Mouse (Mus musculus) liver, embryonic 14.5 days (tissue): ENCODE data around the gene Dcun1d2. TPM values are rescaled to one million over a fixed set of nuclear protein-coding genes. Genes with fewer than 3 reads are reported as not detected.
A peak's percentile ranks its signal among the peaks of the same experiment; 100 is the strongest.

Experiments used
- ATAC-seq: fragments of 200-750 bp; cut with Nextera tagmentation; 2 replicates; pipeline ENCODE4 v1.8.0; 2017; ENCODE audit warnings: moderate number of reproducible peaks, mild to moderate bottlenecking, moderate library complexity; ENCODE audit not compliant: insufficient read depth
- DNase-seq, 3 experiments: peaks; one replicate each; pipeline ENCODE4 v3.0.0-alpha.2; 2012 to 2013; ENCODE audit warnings: low read depth in 3 of 3, low spot score in 3 of 3
- H3K27ac ChIP-seq: fragments of 300-500 bp; sonication (generic); 2 replicates; pipeline ENCODE4 v1.5.1; 2014; ENCODE audit warnings: moderate library complexity, mild to moderate bottlenecking, control low read depth, inconsistent platforms
- H3K27me3 ChIP-seq: fragments of 300-500 bp; sonication (generic); 2 replicates; pipeline ENCODE4 v1.6.1; 2014; ENCODE audit warnings: mild to moderate bottlenecking, low read length, moderate library complexity; ENCODE audit not compliant: control insufficient read depth, insufficient read depth
- H3K36me3 ChIP-seq: fragments of 300-500 bp; sonication (generic); replicated peaks from 2 replicates; pipeline ENCODE4 v1.6.1; 2014; ENCODE audit warnings: low read depth; ENCODE audit not compliant: control insufficient read depth, insufficient read depth
- H3K4me1 ChIP-seq, 2 experiments: fragments of 200-500 bp in 1 of 2; fragments of 300-500 bp in 1 of 2; sonication (generic) in 1 of 2; replicated peaks; 2 replicates each; pipeline ENCODE4 v1.6.1; 2012 to 2014; ENCODE audit warnings: antibody characterized with exemption in 1 of 2, inconsistent platforms in 1 of 2, low read length in 1 of 2; ENCODE audit not compliant: control insufficient read depth in 2 of 2, insufficient read depth in 2 of 2
- H3K4me2 ChIP-seq: fragments of 300-500 bp; sonication (generic); 2 replicates; pipeline ENCODE4 v1.6.1; 2014; ENCODE audit warnings: low read depth, mild to moderate bottlenecking, control low read depth, moderate library complexity
- H3K4me3 ChIP-seq, 2 experiments: fragments of 200-500 bp in 1 of 2; fragments of 300-500 bp in 1 of 2; sonication (generic) in 1 of 2; 2 replicates each; pipeline ENCODE4 v1.5.1; 2012 to 2014; ENCODE audit warnings: low read depth in 2 of 2, low read length in 2 of 2, mild to moderate bottlenecking in 2 of 2, control low read depth in 1 of 2, inconsistent platforms in 1 of 2, moderate library complexity in 1 of 2; ENCODE audit not compliant: insufficient read depth in 1 of 2
- H3K9ac ChIP-seq: fragments of 300-500 bp; sonication (generic); replicated peaks from 2 replicates; pipeline ENCODE4 v1.6.1; 2014; ENCODE audit warnings: mild to moderate bottlenecking, control low read depth, moderate library complexity
- H3K9me3 ChIP-seq: fragments of 300-500 bp; sonication (generic); 2 replicates; pipeline ENCODE4 v1.6.1; 2016; ENCODE audit warnings: low read length, mixed read lengths; ENCODE audit not compliant: control insufficient read depth
- CTCF ChIP-seq: IDR thresholded peaks from 2 replicates; pipeline ENCODE4 v1.5.1; 2016; ENCODE audit warnings: antibody characterized with exemption, low read depth, control low read depth
- EP300 ChIP-seq: IDR thresholded peaks from 2 replicates; pipeline ENCODE4 v1.6.1; 2016; ENCODE audit warnings: antibody characterized with exemption, low read depth
- WGBS: fragments of 180-500 bp; shearing (Covaris S2); extraction: QIAGEN DNeasy Blood & Tissue Kit; methylation state at CpG from one replicate; pipeline ENCODE4 v1.1.7; 2014; ENCODE audit not compliant: insufficient replicate concordance; 5-methylcytosine and 5-hydroxymethylcytosine counted together
- polyA plus RNA-seq, 2 experiments: library from polyadenylated mRNA; depleted of rRNA in 1 of 2; stranded (reverse) in 1 of 2; unstranded in 1 of 2; fragments of >200 nt; fragmentation: Nextera tagmentation in 1 of 2; extraction: Ambion mirVana in 1 of 2; gene quantifications; 2 replicates each; pipeline versions ENCODE4 v1.2.1 to v1.2.3; 2012 to 2014

The Dcun1d2 gene
- polyA plus RNA-seq, 2 experiments: 7.1 to 7.9 TPM

DNA sequence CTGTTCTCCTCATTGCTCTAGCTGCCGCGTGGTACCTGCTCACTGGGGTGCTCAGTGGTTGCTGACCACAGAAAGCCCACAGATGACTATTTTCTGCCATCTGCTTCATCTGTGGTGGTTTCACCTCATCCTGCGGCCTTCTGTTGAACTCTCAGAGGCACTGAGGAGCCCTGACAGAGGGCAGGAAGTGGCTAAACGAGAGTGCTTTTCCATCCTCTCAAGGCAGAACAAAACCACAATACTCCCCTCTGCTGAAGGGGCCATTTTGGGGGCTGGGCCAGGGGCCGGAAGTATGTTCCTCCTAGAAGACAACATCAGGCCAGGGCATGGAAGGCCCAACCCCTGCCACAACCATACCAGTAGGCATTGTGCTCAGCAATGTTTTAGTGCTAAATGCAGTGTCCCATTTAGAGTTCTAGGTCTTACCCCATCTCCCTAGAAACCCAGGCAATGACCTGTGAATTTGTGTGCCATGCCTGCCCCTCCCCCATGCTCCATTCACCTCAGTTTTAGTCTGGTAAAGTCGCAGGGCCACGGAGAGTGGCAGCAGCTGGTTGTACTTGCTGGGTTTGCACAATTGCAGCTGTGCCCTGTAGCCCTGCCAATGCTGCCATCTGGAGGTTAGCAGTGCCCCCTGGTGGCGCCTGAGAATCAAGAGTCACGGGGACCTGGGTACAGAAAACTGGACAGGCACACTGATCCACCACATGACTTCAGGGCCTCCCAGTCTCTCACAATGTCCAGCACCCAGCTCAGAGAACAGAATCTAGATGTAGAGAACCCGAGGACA, 74.3 kb downstream of the Dcun1d2 start:
- no peak overlapping the region for H3K27ac ChIP-seq
- H3K4me3 ChIP-seq: no peak overlapping the region
- peak; percentile 8; the same call in 1 of the 2 replicates for TF ChIP-seq EP300
- peak; percentile 97 for TF ChIP-seq CTCF
- ATAC-seq (peak; percentile 70), DNase-seq (peak; percentile 64 to 73 (median 68))
- 4% methylated on average over 10 of the region's 10 CpGs for WGBS
- H3K36me3 ChIP-seq: no peaks in the 10 kb centered on the region
- H3K9ac ChIP-seq: no peak overlapping the region
- no peaks in the 10 kb centered on the region for H3K9me3 ChIP-seq
- H3K4me1 ChIP-seq: peaks cover 16 to 29% of the 10 kb centered on the region in 2 experiments
- H3K4me2 ChIP-seq: peak overlapping the region; percentile 28; the same call in 1 of the 2 replicates
- no peaks in the 10 kb centered on the region for H3K27me3 ChIP-seq

- no peaks in the 10 kb centered on the region for H3K27me3 ChIP-seq
- TF ChIP-seq EP300: no peak
- TF ChIP-seq CTCF: no peak
- DNase-seq (no peak), ATAC-seq (no peak)
- peaks cover 46 to 67% of the 10 kb centered on the region in 2 experiments for H3K4me1 ChIP-seq
- 0 out of 2 replicates have a peak overlapping the region, but pooled peaks have one; percentile 1 for H3K4me2 ChIP-seq
- no peaks in the 10 kb centered on the region for H3K9me3 ChIP-seq
- peak overlapping the region; percentile 2 for H3K27ac ChIP-seq
- H3K4me3 ChIP-seq: no peak overlapping the region
- H3K36me3 ChIP-seq: no peaks in the 10 kb centered on the region
- WGBS: 74% methylated on average over 1 of the region's 1 CpGs
- 0 out of 2 replicates have a peak overlapping the region, but pooled peaks have one; percentile 15 for H3K9ac ChIP-seq
These were observed 78.2 kb downstream of the Dcun1d2 start for GRCm38 (mm10) chr8:13209770-13210169.

DNA sequence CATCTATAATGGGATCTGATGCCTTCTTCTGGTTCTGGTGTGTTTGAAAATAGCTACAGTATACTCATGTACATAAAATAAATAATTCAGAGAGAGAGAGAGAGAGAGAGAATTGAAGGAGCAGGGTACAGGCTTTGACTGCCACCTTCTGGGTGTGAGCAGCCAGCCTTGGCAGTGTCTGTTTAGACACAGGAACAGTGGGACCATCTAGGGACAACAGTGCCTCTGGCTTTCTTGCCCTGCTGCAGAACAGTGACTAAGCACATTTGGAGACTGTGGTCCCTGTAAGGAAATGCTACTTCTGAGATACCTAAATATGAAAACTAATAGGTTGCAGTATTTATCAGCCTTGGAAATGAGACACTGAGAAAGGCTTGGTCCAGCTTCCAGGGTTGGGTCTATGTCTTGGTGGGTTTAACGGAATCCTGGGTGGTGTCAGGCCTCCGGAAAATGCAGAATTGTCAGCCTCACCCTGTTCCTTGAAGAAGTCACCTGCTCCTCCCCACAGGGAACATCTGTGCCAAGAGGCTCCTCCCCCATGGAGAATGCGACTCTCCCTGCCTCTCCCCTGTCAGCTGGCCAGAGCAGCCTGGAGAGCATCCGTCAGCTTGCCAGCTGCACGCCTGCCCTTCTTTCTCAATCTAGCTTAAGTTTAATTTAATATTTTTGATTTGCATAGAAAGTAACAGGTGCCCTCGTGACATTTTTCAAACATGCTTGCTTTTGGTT, 79.1 kb downstream of the Dcun1d2 start:
- H3K9me3 ChIP-seq: no peaks in the 10 kb centered on the region
- H3K27me3 ChIP-seq: no peaks in the 10 kb centered on the region
- no peaks in the 10 kb centered on the region for H3K36me3 ChIP-seq
- TF ChIP-seq EP300: no peak
- TF ChIP-seq CTCF: peak; percentile 67
- DNase-seq (peak in 1 of 3 experiments; percentile 72), ATAC-seq (peak; percentile 74)
- peaks cover 55 to 73% of the 10 kb centered on the region in 2 experiments for H3K4me1 ChIP-seq
- peak overlapping the region; percentile 49 for H3K27ac ChIP-seq
- H3K4me2 ChIP-seq: peak overlapping the region; percentile 21
- WGBS: 24% methylated on average over 6 of the region's 6 CpGs
- no peak overlapping the region for H3K4me3 ChIP-seq
- H3K9ac ChIP-seq: peak overlapping the region; percentile 14; the same call in 1 of the 2 replicates

DNA sequence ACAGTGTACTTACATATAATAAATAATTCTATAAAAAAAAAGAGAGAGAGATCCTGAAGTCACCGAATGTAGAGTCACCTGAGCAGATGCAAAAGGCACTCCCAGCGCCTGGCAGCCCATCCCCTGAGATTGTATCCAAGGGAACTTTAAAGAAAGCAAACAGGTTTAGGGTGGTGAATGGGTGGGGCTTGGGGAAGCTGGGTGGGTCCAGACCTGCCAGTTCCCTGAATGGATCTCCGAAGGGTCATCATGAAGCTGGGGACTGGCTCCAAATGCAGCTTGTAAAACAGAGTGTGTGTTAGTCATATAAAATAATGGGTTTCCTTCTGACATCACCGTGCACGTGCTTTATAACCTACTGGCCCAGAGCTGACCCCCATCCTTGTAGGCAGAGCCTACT, 81.6 kb downstream of the Dcun1d2 start:
- H3K36me3 ChIP-seq: no peaks in the 10 kb centered on the region; the same call in 1 of the 2 replicates
- peak in 1 of 3 experiments; percentile 70 for DNase-seq
- 32% methylated on average over 5 of the region's 5 CpGs for WGBS
- H3K4me3 ChIP-seq: no peak overlapping the region
- H3K4me1 ChIP-seq: peaks cover 64 to 78% of the 10 kb centered on the region in 2 experiments
- TF ChIP-seq CTCF (no peak), EP300 (no peak)
- H3K27me3 ChIP-seq: no peaks in the 10 kb centered on the region
- peak overlapping the region; percentile 67 for H3K27ac ChIP-seq
- no peak for ATAC-seq
- H3K9ac ChIP-seq: no peak overlapping the region; the same call in 1 of the 2 replicates
- H3K4me2 ChIP-seq: peak overlapping the region; percentile 19
- H3K9me3 ChIP-seq: no peaks in the 10 kb centered on the region

Other genes starting within 250 kb of the Dcun1d2 start
- gene Proz, start 227.2 kb downstream of the Dcun1d2 start, polyA plus RNA-seq (2012; rRNA removed): 22.6 and 24.6 TPM in 2 replicates
- gene Proz, start 227.2 kb downstream of the Dcun1d2 start, polyA plus RNA-seq (2014; fragmentation: Nextera tagmentation; extraction: Ambion mirVana): 30.2 and 31.1 TPM in 2 replicates
- gene Pcid2, start 182.7 kb downstream of the Dcun1d2 start, polyA plus RNA-seq (2012; rRNA removed): 9.9 and 10.9 TPM in 2 replicates
- gene Pcid2, start 182.7 kb downstream of the Dcun1d2 start, polyA plus RNA-seq (2014; fragmentation: Nextera tagmentation; extraction: Ambion mirVana): 12.3 and 13.2 TPM in 2 replicates
- 38.9 and 48.5 TPM in 2 replicates for gene Cul4a, start 182.5 kb downstream of the Dcun1d2 start, polyA plus RNA-seq (2012; rRNA removed)
- gene Cul4a, start 182.5 kb downstream of the Dcun1d2 start, polyA plus RNA-seq (2014; fragmentation: Nextera tagmentation; extraction: Ambion mirVana): 68.8 and 83.0 TPM in 2 replicates
- gene Lamp1, start 129.0 kb downstream of the Dcun1d2 start, polyA plus RNA-seq (2012; rRNA removed): 112 and 137 TPM in 2 replicates
- gene Lamp1, start 129.0 kb downstream of the Dcun1d2 start, polyA plus RNA-seq (2014; fragmentation: Nextera tagmentation; extraction: Ambion mirVana): 178 and 198 TPM in 2 replicates
- gene Grtp1, start 87.5 kb downstream of the Dcun1d2 start, polyA plus RNA-seq (2012; rRNA removed): 5.7 TPM in 2 replicates
- 9.5 and 10.1 TPM in 2 replicates for gene Grtp1, start 87.5 kb downstream of the Dcun1d2 start, polyA plus RNA-seq (2014; fragmentation: Nextera tagmentation; extraction: Ambion mirVana)
- not detected in 2 replicates for gene Adprhl1, start 34.0 kb downstream of the Dcun1d2 start, polyA plus RNA-seq (2012; rRNA removed)
- gene Adprhl1, start 34.0 kb downstream of the Dcun1d2 start, polyA plus RNA-seq (2014; fragmentation: Nextera tagmentation; extraction: Ambion mirVana): not detected in 2 replicates
- 2.6 and 3.7 TPM in 2 replicates for gene Tmco3, start 59 bp upstream of the Dcun1d2 start, polyA plus RNA-seq (2012; rRNA removed)
- 3.9 and 5.5 TPM in 2 replicates for gene Tmco3, start 59 bp upstream of the Dcun1d2 start, polyA plus RNA-seq (2014; fragmentation: Nextera tagmentation; extraction: Ambion mirVana)
- gene Tfdp1, start 50.6 kb upstream of the Dcun1d2 start, polyA plus RNA-seq (2012; rRNA removed): 86.2 and 108 TPM in 2 replicates
- gene Tfdp1, start 50.6 kb upstream of the Dcun1d2 start, polyA plus RNA-seq (2014; fragmentation: Nextera tagmentation; extraction: Ambion mirVana): 90.1 and 107 TPM in 2 replicates
- not detected in 2 replicates for gene Atp4b, start 108.7 kb upstream of the Dcun1d2 start, polyA plus RNA-seq (2012; rRNA removed)
- not detected in 2 replicates for gene Atp4b, start 108.7 kb upstream of the Dcun1d2 start, polyA plus RNA-seq (2014; fragmentation: Nextera tagmentation; extraction: Ambion mirVana)
- 0.01 and 0.02 TPM in 2 replicates for gene Grk1, start 117.0 kb upstream of the Dcun1d2 start, polyA plus RNA-seq (2012; rRNA removed)
- 0.04 TPM in 1 of 2 replicates, not detected in the other for gene Grk1, start 117.0 kb upstream of the Dcun1d2 start, polyA plus RNA-seq (2014; fragmentation: Nextera tagmentation; extraction: Ambion mirVana)
- 0.02 TPM in 1 of 2 replicates, not detected in the other for gene Tmem255b, start 147.1 kb upstream of the Dcun1d2 start, polyA plus RNA-seq (2012; rRNA removed)
- 0.14 TPM in 1 of 2 replicates, not detected in the other for gene Tmem255b, start 147.1 kb upstream of the Dcun1d2 start, polyA plus RNA-seq (2014; fragmentation: Nextera tagmentation; extraction: Ambion mirVana)
- 2.2 and 2.7 TPM in 2 replicates for gene Gas6, start 206.4 kb upstream of the Dcun1d2 start, polyA plus RNA-seq (2012; rRNA removed)
- gene Gas6, start 206.4 kb upstream of the Dcun1d2 start, polyA plus RNA-seq (2014; fragmentation: Nextera tagmentation; extraction: Ambion mirVana): 2.2 and 2.3 TPM in 2 replicates